Mouse (Mus musculus) lung, embryonic 14.5 days (tissue): ENCODE data around the gene 4930579F01Rik. TPM values are rescaled to one million over a fixed set of nuclear protein-coding genes. Genes with fewer than 3 reads are reported as not detected.

Source experiments
- ATAC-seq: fragments of 200-750 bp; cut with Nextera tagmentation; 2 replicates; pipeline ENCODE4 v1.8.0; 2017; ENCODE audit warnings: mild to moderate bottlenecking, moderate TSS enrichment, moderate library complexity; ENCODE audit not compliant: insufficient read depth
- DNase-seq: peaks from one replicate; pipeline ENCODE4 v3.0.0-alpha.2; 2015
- H3K27ac ChIP-seq: fragments of 300-500 bp; sonication (generic); 2 replicates; pipeline ENCODE4 v1.5.1; 2014; ENCODE audit warnings: low read depth, mild to moderate bottlenecking, moderate library complexity
- H3K27me3 ChIP-seq: fragments of 300-500 bp; sonication (generic); 2 replicates; pipeline ENCODE4 v1.6.1; 2014; ENCODE audit warnings: low read length, control low read depth; ENCODE audit not compliant: insufficient read depth
- H3K36me3 ChIP-seq: fragments of 300-500 bp; sonication (generic); 2 replicates; pipeline ENCODE4 v1.6.1; 2014; ENCODE audit warnings: control low read depth; ENCODE audit not compliant: insufficient read depth
- H3K4me1 ChIP-seq: fragments of 300-500 bp; sonication (generic); 2 replicates; pipeline ENCODE4 v1.6.1; 2014; ENCODE audit warnings: antibody characterized with exemption, control low read depth; ENCODE audit not compliant: insufficient read depth
- H3K4me2 ChIP-seq: fragments of 300-500 bp; sonication (generic); 2 replicates; pipeline ENCODE4 v1.6.1; 2014; ENCODE audit warnings: mild to moderate bottlenecking
- H3K4me3 ChIP-seq: fragments of 300-500 bp; sonication (generic); 2 replicates; pipeline ENCODE4 v1.5.1; 2014; ENCODE audit warnings: low read depth, low read length
- H3K9ac ChIP-seq: fragments of 300-500 bp; sonication (generic); 2 replicates; pipeline ENCODE4 v1.6.1; 2014
- H3K9me3 ChIP-seq: fragments of 300-500 bp; sonication (generic); 2 replicates; pipeline ENCODE4 v1.6.1; 2016; ENCODE audit warnings: low read depth, low read length, control low read depth
- CTCF ChIP-seq: IDR thresholded peaks from 2 replicates; pipeline ENCODE4 v1.5.1; 2016; ENCODE audit warnings: antibody characterized with exemption, low read depth
- WGBS: fragments of 180-500 bp; shearing (Covaris S2); extraction: QIAGEN DNeasy Blood & Tissue Kit; methylation state at CpG from one replicate; pipeline ENCODE4 v1.1.7; 2014; 5-methylcytosine and 5-hydroxymethylcytosine counted together
- polyA plus RNA-seq: library from polyadenylated mRNA; unstranded; fragments of >200 nt; fragmentation: Nextera tagmentation; extraction: Ambion mirVana; gene quantifications from 2 replicates; pipeline ENCODE4 v1.2.1, GENCODE M21; 2014

The 4930579F01Rik gene
- polyA plus RNA-seq, 1 experiment from 2014 or later = 0.37 TPM

DNA sequence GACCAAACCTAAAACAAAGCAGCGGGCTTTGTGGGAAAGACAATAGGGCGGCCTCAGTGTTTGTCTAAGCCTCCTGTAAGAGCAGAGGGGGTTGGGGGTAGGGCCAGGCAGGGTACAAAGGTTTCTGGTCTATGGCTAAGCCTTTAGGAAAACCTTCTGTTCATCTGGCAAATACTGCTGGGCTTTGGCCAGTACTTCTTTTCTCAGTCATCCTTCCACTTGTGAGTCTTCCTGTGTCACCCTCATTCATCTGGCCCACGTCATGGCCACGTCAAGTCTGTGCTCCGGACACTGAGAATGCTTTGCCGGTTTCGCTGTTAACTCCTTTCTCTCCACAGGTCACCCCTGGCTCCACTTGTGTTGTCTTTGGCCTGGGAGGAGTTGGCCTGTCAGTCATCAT is 32.2 kb upstream of the 4930579F01Rik start:
- no peak overlapping the region for H3K4me3 ChIP-seq
- no peak overlapping the region for H3K9ac ChIP-seq
- no peak overlapping the region for H3K4me2 ChIP-seq
- no peaks in the 10 kb centered on the region for H3K27me3 ChIP-seq
- H3K4me1 ChIP-seq = no peaks in the 10 kb centered on the region
- TF ChIP-seq CTCF = no peak
- peak; percentile 21 for DNase-seq
- no peaks in the 10 kb centered on the region for H3K9me3 ChIP-seq
- H3K27ac ChIP-seq = no peak overlapping the region
- no peaks in the 10 kb centered on the region for H3K36me3 ChIP-seq
- WGBS = 32% methylated on average over 7 of the region's 7 CpGs
- 0 out of 2 replicates have a peak, but pooled peaks have one; percentile 16 for ATAC-seq

DNA sequence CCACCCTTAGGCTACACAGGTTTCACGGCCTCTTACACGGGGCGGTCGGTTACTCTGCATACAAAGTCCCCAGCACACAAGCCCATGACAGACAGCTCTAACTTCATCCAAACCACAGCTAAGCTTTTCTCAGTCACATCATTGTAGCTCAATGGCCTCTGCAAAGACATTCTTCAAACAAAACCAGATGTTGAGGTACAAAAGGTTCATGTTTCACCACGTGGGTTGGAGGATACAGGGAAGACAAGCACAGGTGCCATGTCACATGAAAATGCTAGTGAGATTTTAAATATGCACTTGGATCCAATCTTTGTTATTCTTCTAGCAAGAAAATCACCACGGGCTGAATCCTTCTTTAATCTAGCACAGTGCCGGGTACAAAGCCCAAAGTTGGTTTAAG is 31.7 kb upstream of the 4930579F01Rik start:
- Histone ChIP-seq H3K9ac (no peak overlapping the region), H3K4me2 (no peak overlapping the region), H3K27me3 (no peaks in the 10 kb centered on the region), H3K27ac (no peak overlapping the region), H3K4me3 (no peak overlapping the region), H3K4me1 (no peaks in the 10 kb centered on the region), H3K36me3 (no peaks in the 10 kb centered on the region), H3K9me3 (no peaks in the 10 kb centered on the region)
- 76% methylated on average over 7 of the region's 7 CpGs for WGBS
- DNase-seq = no peak
- TF ChIP-seq CTCF = no peak
- no peak for ATAC-seq

DNA sequence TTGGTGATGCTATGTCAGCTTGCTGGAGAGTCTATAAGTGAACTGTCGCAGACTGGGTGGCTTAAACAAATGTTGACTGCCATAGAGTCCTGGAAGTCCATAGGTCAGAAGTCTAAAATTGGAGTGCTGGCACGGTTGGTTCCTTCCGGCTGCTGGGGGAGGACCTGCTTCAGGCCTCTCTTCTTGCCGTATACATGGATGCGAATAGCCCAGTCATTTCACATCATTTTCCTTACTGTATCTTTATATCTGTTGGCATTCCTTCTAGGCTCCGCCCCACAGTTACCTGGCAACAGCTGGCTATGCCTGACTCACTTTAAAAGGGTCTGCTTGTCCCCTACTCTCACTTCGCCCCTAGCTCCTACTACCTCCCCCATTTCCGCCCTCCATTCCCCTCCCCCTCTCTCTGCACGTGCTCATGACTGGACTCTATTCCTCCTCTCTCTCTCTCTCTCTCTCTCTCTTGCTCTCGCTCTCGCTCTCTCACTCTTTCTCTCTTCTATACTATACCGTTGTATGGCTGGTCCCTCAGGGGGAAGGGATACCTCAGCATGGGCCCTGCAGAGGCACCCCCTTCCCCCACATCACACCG is 30.8 kb upstream of the 4930579F01Rik start:
- DNase-seq = no peak
- Histone ChIP-seq H3K4me3 (no peak overlapping the region), H3K27ac (no peak overlapping the region), H3K9me3 (no peaks in the 10 kb centered on the region), H3K36me3 (no peaks in the 10 kb centered on the region), H3K4me1 (no peaks in the 10 kb centered on the region), H3K27me3 (no peaks in the 10 kb centered on the region), H3K9ac (no peak overlapping the region), H3K4me2 (no peak overlapping the region)
- no peak for ATAC-seq
- TF ChIP-seq CTCF = no peak
- WGBS = 77% methylated on average over 13 of the region's 13 CpGs

DNA sequence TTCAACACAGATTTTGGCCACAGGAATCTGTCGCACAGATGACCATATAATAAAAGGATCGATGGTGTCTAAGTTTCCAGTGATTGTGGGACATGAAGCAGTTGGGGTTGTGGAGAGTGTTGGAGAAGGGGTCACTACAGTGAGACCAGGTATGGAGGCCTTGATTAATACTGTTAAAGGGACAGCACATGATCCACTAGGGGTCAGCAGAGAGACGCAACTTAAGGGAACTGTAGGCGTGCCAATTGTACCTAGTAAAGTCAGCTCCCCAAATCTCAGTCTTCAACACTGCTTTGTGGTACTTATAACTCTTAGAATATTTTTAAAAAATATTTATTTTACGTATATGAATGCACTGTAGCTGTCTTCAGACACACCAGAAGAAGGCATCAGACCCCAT is 29.3 kb upstream of the 4930579F01Rik start:
- peak; percentile 90 for DNase-seq
- H3K9me3 ChIP-seq = no peaks in the 10 kb centered on the region
- TF ChIP-seq CTCF = peak; percentile 79
- 56% methylated on average over 5 of the region's 5 CpGs for WGBS
- no peaks in the 10 kb centered on the region for H3K27me3 ChIP-seq
- ATAC-seq = peak; percentile 69; the same call in 1 of the 2 replicates
- no peak overlapping the region for H3K9ac ChIP-seq
- H3K4me1 ChIP-seq = no peaks in the 10 kb centered on the region
- no peak overlapping the region for H3K4me2 ChIP-seq
- no peak overlapping the region for H3K27ac ChIP-seq
- no peak overlapping the region for H3K4me3 ChIP-seq
- H3K36me3 ChIP-seq = no peaks in the 10 kb centered on the region

DNA sequence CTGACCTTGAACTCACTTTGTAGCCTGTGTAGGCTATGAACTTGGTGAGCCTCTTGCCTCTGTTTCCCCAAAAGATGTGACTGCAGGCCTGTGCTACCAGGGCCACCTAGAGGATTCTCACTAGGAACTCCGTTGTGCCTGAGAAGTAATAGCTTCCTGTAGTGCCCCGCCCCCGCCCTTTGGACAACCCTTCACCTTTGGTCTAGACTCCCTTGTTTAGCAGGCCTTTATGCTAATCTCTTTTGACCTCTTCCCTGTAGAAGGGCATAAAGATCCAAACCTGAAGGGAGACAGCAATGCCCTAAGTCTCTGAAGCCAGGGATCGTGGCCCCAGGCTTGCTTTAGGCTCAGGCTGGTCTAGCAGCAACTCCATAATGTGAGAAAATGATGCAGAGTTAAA is 28.9 kb upstream of the 4930579F01Rik start:
- Histone ChIP-seq H3K27me3 (no peaks in the 10 kb centered on the region), H3K36me3 (no peaks in the 10 kb centered on the region), H3K27ac (no peak overlapping the region), H3K4me1 (no peaks in the 10 kb centered on the region), H3K4me3 (no peak overlapping the region), H3K4me2 (no peak overlapping the region), H3K9ac (no peak overlapping the region), H3K9me3 (no peaks in the 10 kb centered on the region)
- WGBS = 62% methylated on average over 4 of the region's 4 CpGs
- ATAC-seq = no peak
- DNase-seq = no peak
- no peak for TF ChIP-seq CTCF

DNA sequence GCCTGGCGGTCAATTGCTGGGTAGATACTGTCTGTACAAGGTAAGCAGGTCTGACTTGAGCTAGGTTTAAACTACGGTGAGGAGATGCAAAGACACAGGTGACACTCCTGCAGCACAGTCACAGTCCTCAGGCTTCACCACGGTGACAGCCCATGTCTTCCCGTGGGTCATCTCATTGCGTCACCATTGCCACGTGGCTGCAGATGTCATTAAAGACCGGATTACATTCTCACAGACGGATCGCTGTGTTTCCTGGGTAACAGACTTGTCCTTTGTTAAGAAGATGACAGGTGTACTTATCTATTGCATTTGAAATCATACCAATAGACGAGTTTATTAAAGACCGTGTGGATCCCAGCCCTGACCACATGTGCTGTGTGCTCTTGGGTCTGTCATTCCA is 27.5 kb upstream of the 4930579F01Rik start:
- H3K4me1 ChIP-seq = no peaks in the 10 kb centered on the region
- WGBS = 83% methylated on average over 11 of the region's 11 CpGs

DNA sequence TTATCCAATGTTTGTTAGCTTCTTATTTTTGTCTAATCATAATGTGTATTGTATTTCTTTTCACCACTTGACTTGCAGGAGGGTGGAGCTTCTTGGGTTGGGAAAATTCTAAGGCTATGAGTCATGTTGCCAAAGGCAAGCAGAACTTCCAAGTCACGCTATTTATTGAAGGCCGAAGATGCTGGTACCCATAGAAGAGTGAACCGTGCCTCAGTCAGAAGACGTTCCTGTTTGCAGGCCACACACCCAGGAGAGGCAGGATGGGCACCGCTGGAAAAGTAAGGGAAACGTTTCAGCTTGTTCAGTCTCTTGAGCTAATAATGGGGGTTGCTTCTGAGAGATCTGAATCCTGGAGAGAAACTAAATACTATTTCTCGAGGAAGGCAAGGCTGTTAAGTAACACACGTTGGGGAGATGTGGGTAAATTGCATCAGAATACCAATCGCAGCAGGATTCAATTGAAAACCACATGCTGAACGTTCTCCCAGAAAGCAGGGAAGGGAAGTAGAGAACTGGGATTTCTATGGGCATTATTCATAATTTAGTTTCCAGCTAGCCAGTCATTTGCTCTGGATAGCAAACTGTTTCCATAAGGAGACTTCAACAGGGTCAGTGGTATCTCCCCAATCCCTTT is 24.1 kb upstream of the 4930579F01Rik start, which contains the start of gene Adh7:
Adh7 (plus strand) TSS at position 130 of the 634 bp plus-strand sequence.
- ATAC-seq = no peak

More for the DNA sequence above, 27.5 kb upstream of the 4930579F01Rik start:
- no peak for DNase-seq
- Histone ChIP-seq H3K9ac (no peak overlapping the region), H3K9me3 (no peaks in the 10 kb centered on the region), H3K4me3 (no peak overlapping the region), H3K36me3 (no peaks in the 10 kb centered on the region), H3K4me2 (no peak overlapping the region), H3K27me3 (no peaks in the 10 kb centered on the region), H3K27ac (no peak overlapping the region)
- TF ChIP-seq CTCF = no peak
- ATAC-seq = no peak

More for the DNA sequence above, 24.1 kb upstream of the 4930579F01Rik start, which contains the start of gene Adh7:
- H3K4me2 ChIP-seq = no peak within 1 kb of the TSS
- no peaks in the 10 kb centered on the region for H3K9me3 ChIP-seq
- H3K27me3 ChIP-seq = no peaks in the 10 kb centered on the region
- H3K9ac ChIP-seq = no peak within 1 kb of the TSS
- 75% methylated on average over 10 of the region's 10 CpGs for WGBS
- no peak within 1 kb of the TSS for H3K4me3 ChIP-seq
- TF ChIP-seq CTCF = no peak
- no peaks in the 10 kb centered on the region for H3K36me3 ChIP-seq
- H3K4me1 ChIP-seq = peaks cover 7% of the 10 kb centered on the region
- DNase-seq = no peak
- no peak within 1 kb of the TSS for H3K27ac ChIP-seq
